Mouse (Mus musculus) c-Kit-positive CD71-positive TER-119-negative erythroid progenitor cells, embryonic 14.5 days (primary cell): ENCODE data around the gene Zbtb4.
"Not testable (repeated sequence)": the region's sequence is repeated elsewhere in the genome, so short reads cannot be mapped to it uniquely, and the experiment has no call there.

ENCODE experiments used
- DNase-seq: peaks from one replicate; pipeline ENCODE4 v3.0.0-alpha.2; 2013; ENCODE audit warnings: low read depth

The Zbtb4 gene

GRCm38 (mm10) chr11:69765221-69766125 is at the start of gene Zbtb4:
Gene Zbtb4, plus strand, starts transcription at chr11:69765912.
- DNase-seq, result no peak

- DNase-seq, result no peak
Observed at GRCm38 (mm10) chr11:69715929-69716328, 49.8 kb upstream of the Zbtb4 start.

GRCm38 (mm10) chr11:69716953-69717352 is 48.8 kb upstream of the Zbtb4 start:
- no peak for DNase-seq

GRCm38 (mm10) chr11:69718661-69719060 is 47.1 kb upstream of the Zbtb4 start:
- DNase-seq, result peak; percentile 52

- no peak for DNase-seq
Observed at GRCm38 (mm10) chr11:69719423-69719822, 46.3 kb upstream of the Zbtb4 start.

- no peak for DNase-seq
Observed at GRCm38 (mm10) chr11:69720852-69721251, 44.9 kb upstream of the Zbtb4 start.

- no peak for DNase-seq
Observed at GRCm38 (mm10) chr11:69723074-69723473, 42.6 kb upstream of the Zbtb4 start.

GRCm38 (mm10) chr11:69725951-69726350 is 39.8 kb upstream of the Zbtb4 start:
- no peak for DNase-seq

GRCm38 (mm10) chr11:69729063-69729462 is 36.6 kb upstream of the Zbtb4 start:
- peak; percentile 73 for DNase-seq

- not testable (repeated sequence) for DNase-seq
Observed at GRCm38 (mm10) chr11:69731408-69731807, 34.3 kb upstream of the Zbtb4 start.

- no peak for DNase-seq
Observed at GRCm38 (mm10) chr11:69751635-69752034, 14.1 kb upstream of the Zbtb4 start.

GRCm38 (mm10) chr11:69752686-69753085 is 13.0 kb upstream of the Zbtb4 start:
- DNase-seq, result no peak

- peak; percentile 56 for DNase-seq
Observed at GRCm38 (mm10) chr11:69754233-69754632, 11.5 kb upstream of the Zbtb4 start.

GRCm38 (mm10) chr11:69754701-69755100 is 11.0 kb upstream of the Zbtb4 start:
- DNase-seq, result peak; percentile 72

GRCm38 (mm10) chr11:69757303-69758089 is 8.2 kb upstream of the Zbtb4 start:
- no peak for DNase-seq

- peak; percentile 89 for DNase-seq
Observed at GRCm38 (mm10) chr11:69758090-69758456, 7.6 kb upstream of the Zbtb4 start.

- peak; percentile 91 for DNase-seq
Observed at GRCm38 (mm10) chr11:69758478-69758970, 7.2 kb upstream of the Zbtb4 start, which contains the start of gene Polr2a. Gene Polr2a, minus strand, starts transcription at chr11:69758637.

GRCm38 (mm10) chr11:69758971-69759721 is 6.6 kb upstream of the Zbtb4 start:
- peak; percentile 53 for DNase-seq

- DNase-seq, result no peak
Observed at GRCm38 (mm10) chr11:69760160-69760900, 5.4 kb upstream of the Zbtb4 start.

GRCm38 (mm10) chr11:69760901-69761200 is 4.9 kb upstream of the Zbtb4 start:
- DNase-seq, result no peak

GRCm38 (mm10) chr11:69761868-69762267 is 3.8 kb upstream of the Zbtb4 start, which contains the start of gene Slc35g3:
Gene Slc35g3, minus strand, starts transcription at chr11:69761968.
- DNase-seq, result no peak
